Mouse (Mus musculus) ES-E14 (cell line): ENCODE results near the gene Kpnb1. TPM values are rescaled to one million over a fixed set of nuclear protein-coding genes. Genes with fewer than 3 reads are reported as not detected.

Experiments
- DNase-seq: peaks from one replicate; pipeline ENCODE4 v3.0.0-alpha.2; 2013; ENCODE audit warnings: low read depth, low spot score
- H3K27ac ChIP-seq: 2 replicates; pipeline ENCODE4 v1.5.1; 2012; ENCODE audit warnings: low read depth, mild to moderate bottlenecking, low read length, moderate library complexity, mixed read lengths; ENCODE audit not compliant: poor library complexity, insufficient read depth, severe bottlenecking
- H3K36me3 ChIP-seq: 2 replicates; pipeline ENCODE4 v1.6.1; 2012; ENCODE audit warnings: mild to moderate bottlenecking, low read length, moderate library complexity, mixed read lengths; ENCODE audit not compliant: control insufficient read depth, poor library complexity, insufficient read depth, severe bottlenecking
- H3K4me1 ChIP-seq, 2 experiments: fragments of 150-350 bp in 1 of 2; sonication (generic) in 1 of 2; 2 replicates each; pipeline ENCODE4 v1.6.1; 2012; ENCODE audit warnings: low read length in 2 of 2, mild to moderate bottlenecking in 1 of 2, mixed read lengths in 1 of 2; ENCODE audit not compliant: control insufficient read depth in 2 of 2, insufficient read depth in 2 of 2, poor library complexity in 1 of 2
- H3K4me3 ChIP-seq, 2 experiments: fragments of 150-350 bp in 1 of 2; sonication (generic) in 1 of 2; 2 replicates each; pipeline ENCODE4 v1.5.1; 2012; ENCODE audit warnings: low read length in 2 of 2, low read depth in 1 of 2, mild to moderate bottlenecking in 1 of 2, mixed read lengths in 1 of 2; ENCODE audit not compliant: insufficient read depth in 1 of 2, poor library complexity in 1 of 2, severe bottlenecking in 1 of 2
- H3K9ac ChIP-seq: 2 replicates; pipeline ENCODE4 v1.6.1; 2012; ENCODE audit warnings: low read depth, mild to moderate bottlenecking, low read length, mixed read lengths; ENCODE audit not compliant: poor library complexity, insufficient read depth, severe bottlenecking
- H3K9me3 ChIP-seq: fragments of 150-350 bp; sonication (generic); 2 replicates; pipeline ENCODE4 v1.6.1; 2012; ENCODE audit warnings: low read depth, mild to moderate bottlenecking, low read length; ENCODE audit not compliant: control insufficient read depth, insufficient read depth
- CHD2 ChIP-seq: IDR thresholded peaks from 2 replicates; pipeline ENCODE4 v1.6.1; 2014; ENCODE audit warnings: mild to moderate bottlenecking, low read depth, low read length, inconsistent platforms
- HCFC1 ChIP-seq: IDR thresholded peaks from 2 replicates; pipeline ENCODE4 v1.6.1; 2012; ENCODE audit warnings: low read length, inconsistent platforms, borderline replicate concordance; ENCODE audit not compliant: insufficient read depth
- MAFK ChIP-seq: IDR thresholded peaks from 2 replicates; pipeline ENCODE4 v1.6.1; 2014; ENCODE audit warnings: mild to moderate bottlenecking, low read depth, low read length, inconsistent platforms; ENCODE audit not compliant: insufficient read depth
- ZC3H11A ChIP-seq: IDR thresholded peaks from 2 replicates; pipeline ENCODE4 v1.6.1; 2012; ENCODE audit warnings: low read depth, mild to moderate bottlenecking, inconsistent platforms, low read length, borderline replicate concordance
- ZNF384 ChIP-seq: IDR thresholded peaks from 2 replicates; pipeline ENCODE4 v1.6.1; 2012; ENCODE audit warnings: low read depth, low read length, inconsistent platforms
- in situ Hi-C, 2 experiments: fragments of 600-800 bp; cut with MboI; formaldehyde crosslinking; loops; one replicate each; pipeline ENCODE4 v1.15.1; 2025; ENCODE audit warnings: low sequenced_read_pairs in 2 of 2, inconsistent platforms in 1 of 2; ENCODE audit not compliant: unreplicated experiment in 2 of 2
- total RNA-seq: library from RNA; depleted of rRNA; stranded (reverse); fragments of 300-350 nt; gene quantifications from 2 replicates; pipeline ENCODE4 v1.2.3, GENCODE M21; 2012

Kpnb1 gene
- total RNA-seq, 1 experiment: 369 TPM

DNA sequence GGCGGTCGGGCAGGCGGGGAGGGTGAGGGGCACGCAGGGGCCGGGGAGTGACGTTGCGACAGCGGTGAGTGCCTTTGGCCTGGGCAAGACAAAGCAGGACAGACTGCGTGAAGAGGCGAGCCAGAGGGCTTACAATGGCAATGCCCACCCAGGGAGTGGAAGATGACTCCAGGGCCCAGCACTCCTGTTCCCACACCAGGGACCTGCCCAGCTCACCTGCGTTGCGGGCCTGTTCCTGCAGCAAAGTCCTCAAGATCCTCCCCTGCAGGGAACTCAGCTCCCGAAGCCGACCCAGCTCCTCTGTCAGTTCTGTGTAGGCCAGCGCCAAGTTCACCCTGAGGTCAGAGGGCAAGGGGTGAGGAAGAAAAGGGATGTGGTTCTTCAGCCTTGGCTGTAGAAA lies 48.4 kb downstream of the Kpnb1 start:
- DNase-seq: no peak
- in situ Hi-C loops: no loop called here
- no peaks in the 10 kb centered on the region for H3K36me3 ChIP-seq
- TF ChIP-seq ZC3H11A (no peak), ZNF384 (no peak), CHD2 (no peak), HCFC1 (no peak), MAFK (no peak)
- H3K4me1 ChIP-seq: peaks cover 0 to 12% of the 10 kb centered on the region in 2 experiments; a peak in 3 of 4 replicates
- peak overlapping the region; percentile 59 to 75; a peak in 3 of 4 replicates for H3K4me3 ChIP-seq
- no peak overlapping the region for H3K27ac ChIP-seq
- no peaks in the 10 kb centered on the region for H3K9me3 ChIP-seq
- H3K9ac ChIP-seq: peak overlapping the region; percentile 62; the same call in 1 of the 2 replicates

DNA sequence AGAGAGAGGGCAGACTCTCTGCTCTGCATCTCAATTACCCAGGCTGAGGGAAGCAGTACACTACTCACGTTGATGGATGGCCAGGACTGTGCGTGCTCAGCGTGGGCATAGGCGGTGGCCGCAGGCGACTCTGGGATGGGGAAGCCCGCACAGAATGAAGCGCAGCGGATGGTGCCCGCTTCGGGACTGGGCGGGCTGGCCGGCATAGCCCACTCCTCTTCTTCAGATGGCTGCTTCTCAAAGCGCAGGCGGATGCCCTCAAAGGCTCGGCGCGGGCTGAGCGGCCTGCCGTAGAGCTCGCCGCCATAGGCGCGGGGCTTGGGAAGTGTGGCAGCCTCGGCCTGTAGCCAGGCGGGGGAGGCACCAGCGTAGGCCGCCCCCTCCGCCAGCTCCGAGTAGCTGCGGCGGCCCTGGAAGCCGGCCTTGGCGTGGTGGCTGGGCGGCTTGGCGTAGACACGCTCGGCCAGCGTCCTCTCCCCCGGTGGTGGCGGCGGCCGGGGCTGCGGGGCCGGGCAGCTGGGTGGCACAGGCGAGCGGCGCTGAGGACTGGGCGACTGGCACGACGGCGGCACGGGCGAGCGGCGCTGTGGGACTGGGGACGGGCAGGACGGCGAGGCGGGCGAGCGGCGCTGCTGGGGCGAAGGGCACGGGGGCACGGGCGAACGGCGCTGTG lies 49.0 kb downstream of the Kpnb1 start:
- H3K27ac ChIP-seq: no peak overlapping the region
- in situ Hi-C loops: no loop called here
- no peak for DNase-seq
- no peaks in the 10 kb centered on the region for H3K9me3 ChIP-seq
- TF ChIP-seq ZNF384: no peak
- TF ChIP-seq MAFK: no peak
- no peak for TF ChIP-seq CHD2
- no peak for TF ChIP-seq ZC3H11A
- no peak for TF ChIP-seq HCFC1
- peak overlapping the region; percentile 59 to 75 for H3K4me3 ChIP-seq
- H3K4me1 ChIP-seq: peaks cover 0 to 13% of the 10 kb centered on the region in 2 experiments; a peak in 3 of 4 replicates
- peak overlapping the region; percentile 62 for H3K9ac ChIP-seq
- H3K36me3 ChIP-seq: no peaks in the 10 kb centered on the region

DNA sequence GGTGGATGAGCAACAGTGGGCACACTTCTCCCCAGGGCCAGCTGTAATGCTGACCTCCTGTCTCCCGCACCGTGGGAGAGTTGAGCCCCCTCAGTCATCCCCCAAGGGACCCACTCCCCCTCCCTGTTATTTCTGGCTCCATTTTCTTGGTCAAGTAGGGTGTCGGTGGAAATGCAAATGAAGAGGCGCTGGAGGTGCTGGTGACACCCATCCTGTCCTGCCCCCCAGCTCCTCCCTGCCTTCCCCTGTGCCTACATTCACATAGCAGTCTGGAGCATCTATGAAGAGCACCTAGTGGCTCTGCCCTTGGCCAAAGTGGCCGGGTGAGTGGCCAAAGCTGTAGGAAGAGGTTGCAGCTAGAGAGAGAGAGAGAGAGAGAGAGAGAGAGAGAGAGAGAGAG lies 54.4 kb downstream of the Kpnb1 start:
- Histone ChIP-seq H3K27ac (no peak overlapping the region), H3K9me3 (no peaks in the 10 kb centered on the region), H3K36me3 (no peaks in the 10 kb centered on the region), H3K4me3 (no peak overlapping the region), H3K9ac (no peak overlapping the region), H3K4me1 (peaks cover 0 to 14% of the 10 kb centered on the region in 2 experiments; a peak in 3 of 4 replicates)
- TF ChIP-seq HCFC1: no peak
- no peak for TF ChIP-seq ZC3H11A
- no peak for DNase-seq
- in situ Hi-C loops: no loop called here

DNA sequence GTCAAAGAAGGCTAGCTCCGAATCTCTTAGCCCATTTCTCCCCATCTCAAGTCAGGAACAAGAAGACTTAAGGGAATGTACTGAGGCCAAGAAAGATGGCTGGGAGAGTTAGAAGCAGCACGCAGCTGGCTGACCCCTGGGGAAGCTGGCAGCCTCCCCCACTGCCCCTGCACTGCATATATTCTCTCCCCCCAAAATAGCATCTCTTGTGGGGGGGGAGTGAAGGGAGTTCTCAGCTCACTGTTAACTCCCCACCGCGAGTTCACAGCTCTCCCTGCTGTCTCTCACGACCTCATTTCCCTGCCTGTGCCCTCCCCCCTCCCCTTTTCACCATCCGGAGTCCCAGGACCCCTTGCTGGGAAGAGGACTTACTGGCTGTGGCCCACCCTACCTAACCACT lies 55.5 kb downstream of the Kpnb1 start:
- no peak for TF ChIP-seq MAFK
- no peak for TF ChIP-seq CHD2
- TF ChIP-seq ZNF384: no peak
- no peak for TF ChIP-seq ZC3H11A
- no peak for TF ChIP-seq HCFC1
- DNase-seq: no peak
- no peaks in the 10 kb centered on the region for H3K36me3 ChIP-seq
- no peak overlapping the region for H3K27ac ChIP-seq
- H3K4me1 ChIP-seq: peaks cover 5 to 22% of the 10 kb centered on the region in 2 experiments
- H3K9me3 ChIP-seq: no peaks in the 10 kb centered on the region
- in situ Hi-C loops: no loop called here
- no peak overlapping the region for H3K9ac ChIP-seq
- no peak overlapping the region for H3K4me3 ChIP-seq

DNA sequence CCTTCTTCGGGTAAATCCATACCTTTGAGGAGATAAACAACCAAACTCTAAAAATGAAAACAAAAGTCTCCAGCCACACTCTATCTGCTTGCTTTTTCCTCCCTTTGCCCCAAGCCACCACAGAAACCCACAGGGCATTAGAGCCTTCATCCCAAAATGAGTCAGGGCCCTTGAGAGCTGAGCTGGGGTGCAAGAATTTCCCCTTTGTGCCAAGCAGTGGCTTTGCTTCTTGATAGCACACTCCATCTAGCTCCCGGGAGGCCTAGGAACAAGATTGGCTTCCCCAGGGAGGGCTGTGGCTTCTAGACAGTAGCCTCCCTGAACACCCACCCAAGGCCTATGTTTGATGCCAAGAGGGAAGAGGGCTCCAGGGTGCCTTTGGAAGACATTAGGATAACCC lies 56.0 kb downstream of the Kpnb1 start:
- Histone ChIP-seq H3K9ac (no peak overlapping the region), H3K4me1 (peaks cover 5 to 27% of the 10 kb centered on the region in 2 experiments), H3K27ac (no peak overlapping the region), H3K36me3 (no peaks in the 10 kb centered on the region), H3K9me3 (no peaks in the 10 kb centered on the region), H3K4me3 (no peak overlapping the region)
- in situ Hi-C loops: no loop called here
- TF ChIP-seq CHD2: no peak
- no peak for TF ChIP-seq MAFK
- TF ChIP-seq ZC3H11A: no peak
- TF ChIP-seq ZNF384: no peak
- TF ChIP-seq HCFC1: no peak
- DNase-seq: no peak
